Mouse (Mus musculus) CH12.LX (cell line): ENCODE data around the gene Gm13285.

Experiments used
- E2F4 ChIP-seq: IDR thresholded peaks from 2 replicates; pipeline ENCODE4 v1.6.1; 2011; ENCODE audit warnings: low read depth, low read length, improper control_type of control experiment; ENCODE audit not compliant: insufficient replicate concordance
- MEF2A ChIP-seq: IDR thresholded peaks from 2 replicates; pipeline ENCODE4 v1.6.1; 2014; ENCODE audit warnings: low read depth, mild to moderate bottlenecking, inconsistent platforms, low read length, improper control_type of control experiment, borderline replicate concordance
- SIN3A ChIP-seq: IDR thresholded peaks from 2 replicates; pipeline ENCODE4 v1.6.1; 2012; ENCODE audit warnings: low read length, improper control_type of control experiment, inconsistent platforms

DNA sequence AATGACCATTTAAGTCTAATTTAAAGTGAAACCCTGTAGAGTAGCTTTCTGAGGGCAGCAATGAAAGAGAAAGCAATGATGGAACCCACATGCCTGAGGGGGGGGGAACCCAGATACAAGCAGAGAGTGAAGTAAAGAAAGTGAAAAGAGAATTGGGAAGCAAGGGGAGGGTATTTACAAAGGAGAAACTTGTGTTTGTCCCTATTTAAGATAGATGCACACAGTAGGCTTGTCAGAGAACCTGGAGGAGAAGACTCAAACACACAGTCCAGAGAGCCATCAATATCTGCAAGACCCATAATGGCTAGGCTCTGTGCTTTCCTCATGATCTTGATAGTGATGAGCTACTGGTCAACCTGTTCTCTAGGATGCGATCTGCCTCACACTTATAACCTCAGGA, 20.2 kb downstream of the Gm13285 start, which contains the start of gene Ifna11:
- TF ChIP-seq MEF2A (no peak), SIN3A (no peak), E2F4 (no peak)
